Mouse (Mus musculus) MEL (cell line): ENCODE results near the gene Gm26727. TPM values are rescaled to one million over a fixed set of nuclear protein-coding genes. Genes with fewer than 3 reads are reported as not detected.
"Not testable (repeated sequence)": the region's sequence is repeated elsewhere in the genome, so short reads cannot be mapped to it uniquely, and the experiment has no call there.

Experiments
- DNase-seq: peaks from one replicate; pipeline ENCODE4 v3.0.0; 2011; ENCODE audit warnings: low read depth, low spot score
- H3K27ac ChIP-seq: 2 replicates; pipeline ENCODE4 v1.5.1; 2012; ENCODE audit warnings: low read depth, mild to moderate bottlenecking, control low read depth, low read length, moderate library complexity; ENCODE audit not compliant: control insufficient read depth
- H3K27me3 ChIP-seq, 2 experiments: fragments of 150-350 bp in 1 of 2; sonication (generic) in 1 of 2; 2 replicates each; pipeline ENCODE4 v1.6.1; 2012; ENCODE audit warnings: low read length in 2 of 2, mild to moderate bottlenecking in 2 of 2, improper control_type of control experiment in 1 of 2, moderate library complexity in 1 of 2; ENCODE audit not compliant: insufficient read depth in 2 of 2, control insufficient read depth in 1 of 2
- H3K36me3 ChIP-seq, 2 experiments: 2 replicates each; pipeline ENCODE4 v1.6.1; 2012 to 2014; ENCODE audit warnings: low read length in 2 of 2, improper control_type of control experiment in 1 of 2, inconsistent platforms in 1 of 2, mild to moderate bottlenecking in 1 of 2; ENCODE audit not compliant: insufficient read depth in 2 of 2, control insufficient read depth in 1 of 2
- H3K4me1 ChIP-seq, 2 experiments: fragments of 150-350 bp in 1 of 2; sonication (generic) in 1 of 2; 2 replicates each; pipeline ENCODE4 v1.6.1; 2012; ENCODE audit warnings: low read length in 2 of 2, improper control_type of control experiment in 1 of 2, mild to moderate bottlenecking in 1 of 2; ENCODE audit not compliant: insufficient read depth in 2 of 2, control insufficient read depth in 1 of 2
- H3K4me3 ChIP-seq, 2 experiments: fragments of 150-350 bp in 1 of 2; sonication (generic) in 1 of 2; 2 replicates each; pipeline ENCODE4 v1.5.1; 2012; ENCODE audit warnings: low read depth in 2 of 2, low read length in 2 of 2, mild to moderate bottlenecking in 2 of 2, moderate library complexity in 2 of 2, control low read depth in 1 of 2, improper control_type of control experiment in 1 of 2; ENCODE audit not compliant: control insufficient read depth in 1 of 2, insufficient read depth in 1 of 2
- H3K79me2 ChIP-seq: 2 replicates; pipeline ENCODE4 v1.6.1; 2012; ENCODE audit warnings: mild to moderate bottlenecking, low read length, moderate library complexity; ENCODE audit not compliant: control insufficient read depth, poor library complexity, insufficient read depth
- H3K9ac ChIP-seq: 2 replicates; pipeline ENCODE4 v1.6.1; 2012; ENCODE audit warnings: low read depth, mild to moderate bottlenecking, control low read depth, low read length, moderate library complexity; ENCODE audit not compliant: control insufficient read depth, poor library complexity, severe bottlenecking
- H3K9me3 ChIP-seq: fragments of 150-350 bp; sonication (generic); replicated peaks from 2 replicates; pipeline ENCODE4 v1.6.1; 2012; ENCODE audit warnings: mild to moderate bottlenecking, low read length, improper control_type of control experiment, moderate library complexity; ENCODE audit not compliant: insufficient read depth
- CHD1 ChIP-seq: IDR thresholded peaks from 2 replicates; pipeline ENCODE4 v1.6.1; 2012; ENCODE audit warnings: low read depth, mild to moderate bottlenecking, inconsistent platforms, low read length, improper control_type of control experiment
- E2F4 ChIP-seq: IDR thresholded peaks from 2 replicates; pipeline ENCODE4 v1.6.1; 2011; ENCODE audit warnings: low read depth, low read length, improper control_type of control experiment, borderline replicate concordance
- ETS1 ChIP-seq: IDR thresholded peaks from 2 replicates; pipeline ENCODE4 v1.6.1; 2012; ENCODE audit warnings: low read depth, mild to moderate bottlenecking, inconsistent platforms, low read length, improper control_type of control experiment, moderate library complexity
- GATA1 ChIP-seq: IDR thresholded peaks from 2 replicates; pipeline ENCODE4 v1.6.1; 2011; ENCODE audit warnings: low read depth, low read length, improper control_type of control experiment
- MAFK ChIP-seq: IDR thresholded peaks from 2 replicates; pipeline ENCODE4 v1.6.1; 2011; ENCODE audit warnings: low read depth, mild to moderate bottlenecking, low read length, improper control_type of control experiment, borderline replicate concordance
- MEF2A ChIP-seq: IDR thresholded peaks from 2 replicates; pipeline ENCODE4 v1.6.1; 2014; ENCODE audit warnings: low read depth, mild to moderate bottlenecking, inconsistent platforms, low read length, improper control_type of control experiment; ENCODE audit not compliant: poor library complexity, insufficient replicate concordance, severe bottlenecking; ENCODE audit errors: extremely low read depth
- MXI1 ChIP-seq: IDR thresholded peaks from 2 replicates; pipeline ENCODE4 v1.6.1; 2011; ENCODE audit warnings: mild to moderate bottlenecking, low read depth, low read length, improper control_type of control experiment
- MYB ChIP-seq: IDR thresholded peaks from 2 replicates; pipeline ENCODE4 v1.6.1; 2011; ENCODE audit warnings: mild to moderate bottlenecking, low read depth, low read length, improper control_type of control experiment
- NELFE ChIP-seq: IDR thresholded peaks from 2 replicates; pipeline ENCODE4 v1.6.1; 2011; ENCODE audit warnings: low read depth, low read length, improper control_type of control experiment
- POLR2A ChIP-seq, 2 experiments: IDR thresholded peaks; 2 replicates each; pipeline ENCODE4 v1.6.1; 2011 to 2012; ENCODE audit warnings: low read length in 2 of 2, mild to moderate bottlenecking in 2 of 2, control low read depth in 1 of 2, improper control_type of control experiment in 1 of 2, low read depth in 1 of 2, moderate library complexity in 1 of 2; ENCODE audit not compliant: control insufficient read depth in 1 of 2, insufficient read depth in 1 of 2, poor library complexity in 1 of 2
- RCOR1 ChIP-seq: IDR thresholded peaks from 2 replicates; pipeline ENCODE4 v1.6.1; 2012; ENCODE audit warnings: low read depth, mild to moderate bottlenecking, inconsistent platforms, low read length, improper control_type of control experiment
- SIN3A ChIP-seq: IDR thresholded peaks from 2 replicates; pipeline ENCODE4 v1.6.1; 2012; ENCODE audit warnings: low read length, improper control_type of control experiment, inconsistent platforms
- SMC3 ChIP-seq: IDR thresholded peaks from 2 replicates; pipeline ENCODE4 v1.6.1; 2011; ENCODE audit warnings: low read depth, low read length, improper control_type of control experiment
- TBP ChIP-seq: IDR thresholded peaks from 2 replicates; pipeline ENCODE4 v1.8.0; 2011; ENCODE audit warnings: low read depth, low read length, improper control_type of control experiment
- TCF12 ChIP-seq: IDR thresholded peaks from 2 replicates; pipeline ENCODE4 v1.6.1; 2014; ENCODE audit warnings: low read depth, mild to moderate bottlenecking, inconsistent platforms, low read length, improper control_type of control experiment, moderate library complexity
- USF1 ChIP-seq: IDR thresholded peaks from 2 replicates; pipeline ENCODE4 v1.6.1; 2014; ENCODE audit warnings: low read depth, mild to moderate bottlenecking, inconsistent platforms, low read length, improper control_type of control experiment, moderate library complexity
- ZKSCAN1 ChIP-seq: IDR thresholded peaks from 2 replicates; pipeline ENCODE4 v1.6.1; 2012; ENCODE audit warnings: low read depth, mild to moderate bottlenecking, inconsistent platforms, low read length, improper control_type of control experiment, moderate library complexity
- ZMIZ1 ChIP-seq: IDR thresholded peaks from 2 replicates; pipeline ENCODE4 v1.6.1; 2012; ENCODE audit warnings: low read depth, mild to moderate bottlenecking, inconsistent platforms, low read length, improper control_type of control experiment, moderate library complexity
- polyA plus RNA-seq, 2 experiments: library from polyadenylated mRNA; stranded (reverse) in 1 of 2; unstranded in 1 of 2; fragments of >175 nt in 1 of 2; fragments of >200 nt in 1 of 2; gene quantifications; 2 replicates each; pipeline versions ENCODE4 v1.2.1 to v1.2.4; 2012; ENCODE audit warnings: low replicate concordance in 2 of 2, low read depth in 1 of 2; ENCODE audit not compliant: insufficient read length in 2 of 2, insufficient read depth in 1 of 2, missing spikeins in 1 of 2
- total RNA-seq: library from RNA; depleted of rRNA; stranded (reverse); fragments of 300-350 nt; gene quantifications from 2 replicates; pipeline ENCODE4 v1.2.3, GENCODE M21; 2012

The Gm26727 gene
- total and polyA plus RNA-seq, 3 experiments: not detected

DNA sequence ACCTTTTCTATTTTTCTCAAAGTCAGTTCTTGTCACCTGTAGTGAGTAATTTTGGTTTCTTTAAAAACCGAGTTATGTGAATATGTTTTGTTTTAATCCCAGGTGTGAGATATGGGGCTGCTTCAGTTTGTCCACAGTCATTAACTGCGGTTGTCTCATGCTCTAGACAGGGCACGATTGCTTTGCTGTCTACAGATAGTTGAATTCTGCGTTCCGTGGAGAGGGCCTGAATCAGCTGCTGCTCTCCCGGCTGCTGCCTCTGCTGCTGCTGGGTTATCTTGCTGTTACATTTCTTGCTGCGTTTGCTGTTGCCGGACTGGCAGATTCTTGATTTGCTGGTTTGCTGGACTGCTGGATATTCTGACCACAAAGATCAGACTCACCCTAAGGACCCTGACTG is 5.3 kb upstream of the Gm26727 start:
- Histone ChIP-seq H3K79me2 (no peaks in the 10 kb centered on the region), H3K27ac (no peak overlapping the region), H3K36me3 (no peaks in the 10 kb centered on the region), H3K27me3 (no peaks in the 10 kb centered on the region), H3K9me3 (no peaks in the 10 kb centered on the region), H3K4me1 (no peaks in the 10 kb centered on the region), H3K9ac (no peak overlapping the region), H3K4me3 (no peak overlapping the region)
- DNase-seq: no peak
- TF ChIP-seq ZKSCAN1 (no peak), SIN3A (no peak), NELFE (no peak), ZMIZ1 (no peak), USF1 (no peak), ETS1 (no peak), TCF12 (no peak), POLR2A (IDR thresholded peaks at IDR 0.05; ENCODE audit: control insufficient read depth in 1 of 2, insufficient read depth in 1 of 2, low read depth in 1 of 2, low read length in 2 of 2, poor library complexity in 1 of 2) (no peak), E2F4 (no peak), SMC3 (no peak), MAFK (no peak)

DNA sequence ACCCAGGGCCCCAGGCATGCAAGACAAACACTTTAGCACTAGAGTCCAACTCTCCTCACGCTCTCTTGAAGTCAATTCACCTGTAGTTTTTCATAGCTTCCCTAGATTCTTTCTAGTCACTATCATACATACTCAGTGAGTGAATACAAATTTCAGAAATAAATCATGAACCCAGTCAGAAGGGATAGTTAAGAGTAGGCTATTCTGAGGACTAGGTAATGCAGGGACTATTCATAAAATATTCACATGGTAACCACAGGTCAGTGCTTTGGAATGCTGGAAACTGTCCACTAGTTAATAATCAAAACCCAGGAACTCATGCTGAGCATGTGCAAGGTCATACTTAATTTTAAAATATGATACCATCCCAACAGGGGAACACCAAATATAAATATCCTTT is 10.2 kb downstream of the Gm26727 start:
- Histone ChIP-seq H3K4me1 (no peaks in the 10 kb centered on the region), H3K4me3 (no peak overlapping the region), H3K79me2 (no peaks in the 10 kb centered on the region), H3K27ac (no peak overlapping the region), H3K36me3 (no peaks in the 10 kb centered on the region), H3K9me3 (no peaks in the 10 kb centered on the region), H3K27me3 (no peaks in the 10 kb centered on the region), H3K9ac (no peak overlapping the region)
- TF ChIP-seq TBP: no peak
- no peak for TF ChIP-seq MEF2A
- no peak for TF ChIP-seq GATA1
- no peak for TF ChIP-seq MXI1
- TF ChIP-seq ZKSCAN1: no peak
- DNase-seq: no peak

DNA sequence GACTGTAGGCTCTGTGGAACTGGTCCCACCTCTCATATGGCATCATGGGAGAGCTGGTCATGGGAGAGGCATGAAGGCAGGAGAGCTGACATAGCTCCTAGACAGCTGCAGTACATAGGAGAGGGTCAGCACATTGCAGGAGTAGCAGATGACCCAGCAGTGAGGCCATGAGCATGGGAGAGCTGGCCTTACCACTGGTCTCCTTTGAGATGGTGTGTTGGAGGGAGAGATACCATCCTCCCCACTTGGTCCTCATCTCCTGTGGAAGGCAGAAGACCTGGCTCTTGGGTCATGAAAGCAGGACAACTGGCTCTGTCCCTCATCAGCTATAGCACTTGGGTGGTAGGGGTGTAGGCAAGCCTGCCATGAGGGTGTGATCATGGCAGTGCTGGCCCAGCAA is 12.1 kb downstream of the Gm26727 start:
- no peaks in the 10 kb centered on the region for H3K79me2 ChIP-seq
- no peak overlapping the region for H3K9ac ChIP-seq
- no peaks in the 10 kb centered on the region for H3K9me3 ChIP-seq
- TF ChIP-seq MAFK (no peak), RCOR1 (no peak), CHD1 (no peak), MYB (no peak)
- no peak overlapping the region for H3K27ac ChIP-seq
- H3K36me3 ChIP-seq: no peaks in the 10 kb centered on the region
- no peak for DNase-seq
- no peaks in the 10 kb centered on the region for H3K27me3 ChIP-seq
- H3K4me3 ChIP-seq: no peak overlapping the region
- no peaks in the 10 kb centered on the region for H3K4me1 ChIP-seq

DNA sequence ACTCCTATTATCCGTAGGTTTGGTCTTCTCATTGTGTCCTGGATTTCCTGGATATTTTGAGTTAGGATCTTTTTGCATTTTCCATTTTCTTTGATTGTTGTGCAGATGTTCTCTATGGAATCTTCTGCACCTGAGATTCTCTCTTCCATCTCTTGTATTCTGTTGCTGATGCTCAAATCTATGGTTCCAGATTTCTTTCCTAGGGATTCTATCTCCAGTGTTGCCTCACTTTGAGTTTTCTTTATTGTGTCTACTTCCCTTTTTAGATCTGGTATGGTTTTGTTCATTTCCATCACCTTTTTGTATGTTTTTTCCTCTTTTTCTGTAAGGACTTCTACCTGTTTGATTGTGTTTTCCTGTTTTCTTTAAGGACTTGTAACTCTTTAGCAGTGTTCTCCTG is 19.6 kb downstream of the Gm26727 start, which contains the start of gene Gm21830:
Gene Gm21830 (plus strand): TSS at position 301 of the 400 bp plus-strand sequence.
- DNase-seq, H3K79me2 ChIP-seq, H3K27me3 ChIP-seq, H3K4me3 ChIP-seq, H3K36me3 ChIP-seq, H3K9me3 ChIP-seq, H3K27ac ChIP-seq, H3K9ac ChIP-seq, H3K4me1 ChIP-seq: not testable (repeated sequence)
